Mouse (Mus musculus) thymus, postnatal 4 days (tissue): Measurements from ENCODE around the gene Rars2.
"Not testable (repeated sequence)": the region's sequence is repeated elsewhere in the genome, so short reads cannot be mapped to it uniquely, and the experiment has no call there.

Source experiments
- DNase-seq: peaks from one replicate; pipeline ENCODE4 v3.0.0; 2021

Rars2 gene

GRCm38 (mm10) chr4:34614630-34615094, at the start of gene Rars2, which contains the start of gene Orc3:
TSS of gene Rars2 (plus strand) at chr4:34614957.
TSS of gene Orc3 (minus strand) at chr4:34614944.
- DNase-seq: peak; percentile 95

DNA sequence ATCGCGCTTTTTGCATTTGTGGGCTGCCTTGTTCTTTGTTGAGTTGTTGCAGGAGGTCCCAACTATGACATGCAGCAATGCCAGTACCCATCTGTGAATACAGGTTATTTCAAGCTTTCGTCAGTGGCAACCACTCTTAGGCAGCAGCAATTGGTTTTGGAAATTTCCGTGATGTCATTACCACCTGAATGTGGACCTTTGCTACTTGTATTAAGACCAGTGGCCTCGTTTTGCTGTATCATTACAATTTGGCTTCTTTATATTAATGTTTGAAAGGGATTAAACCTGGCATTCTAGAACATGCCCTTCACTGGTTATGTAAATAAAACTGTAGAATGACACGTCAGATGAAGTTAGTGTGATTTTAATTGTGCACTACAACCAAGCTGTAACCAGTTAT, 48.5 kb upstream of the Rars2 start:
- no peak for DNase-seq

DNA sequence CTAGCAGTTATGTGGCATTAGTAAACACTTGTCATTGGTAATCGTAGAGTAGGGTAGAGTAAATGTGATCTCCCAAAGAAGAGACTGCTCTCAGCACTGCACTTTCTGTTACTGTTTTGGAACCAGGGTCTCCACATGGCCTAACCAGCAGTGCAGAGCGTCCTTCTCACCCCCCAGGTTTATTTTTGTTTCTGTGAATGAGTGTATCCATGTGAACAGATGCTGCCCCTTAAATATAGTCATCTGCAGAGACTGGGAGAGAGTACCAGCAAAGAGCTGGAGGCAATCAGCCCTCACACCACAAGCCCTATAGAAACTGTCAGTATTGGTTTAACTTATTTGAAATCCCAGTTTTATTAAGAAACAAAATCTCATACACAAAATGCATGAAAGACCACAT, 41.9 kb upstream of the Rars2 start:
- no peak for DNase-seq

DNA sequence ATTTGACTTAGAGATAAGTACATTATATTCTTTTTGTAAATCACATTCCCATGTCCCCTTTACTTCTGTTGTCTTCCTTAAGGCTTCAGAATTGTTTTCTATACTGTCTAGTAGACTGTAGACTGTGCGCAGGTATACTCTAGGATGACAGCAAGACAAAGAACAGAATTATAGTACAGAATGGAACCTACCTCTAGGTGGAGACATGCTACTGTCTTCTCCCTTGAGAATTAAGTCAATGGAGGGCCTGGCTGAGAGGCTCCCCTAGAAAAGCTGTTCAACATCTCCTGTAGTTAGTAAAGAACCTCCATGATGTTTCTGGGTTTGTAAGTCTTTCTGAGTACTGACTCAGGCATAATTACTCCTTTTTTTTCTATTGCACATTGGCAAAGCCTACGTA, 37.7 kb upstream of the Rars2 start:
- no peak for DNase-seq

- DNase-seq: no peak
Measured at GRCm38 (mm10) chr4:34579215-34579614, 35.5 kb upstream of the Rars2 start.

DNA sequence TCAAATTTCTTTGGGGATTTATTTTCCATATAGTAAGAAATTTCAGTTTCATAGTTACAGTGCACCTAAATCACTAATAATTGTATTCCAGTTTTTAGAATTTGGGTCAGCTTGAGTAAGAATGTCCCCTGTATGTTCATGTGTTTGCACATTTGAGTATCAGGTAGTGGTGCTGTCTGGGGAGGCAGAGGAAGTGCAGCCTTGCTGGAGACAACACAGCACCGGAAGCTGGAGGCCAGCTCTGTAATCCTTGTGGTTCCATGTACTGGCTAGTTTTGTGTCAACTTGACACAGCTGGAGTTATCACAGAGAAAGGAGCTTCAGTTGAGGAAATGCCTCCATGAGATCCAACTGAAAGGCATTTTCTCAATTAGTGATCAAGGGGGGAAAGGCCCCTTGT, 33.3 kb upstream of the Rars2 start:
- not testable (repeated sequence) for DNase-seq

GRCm38 (mm10) chr4:34581990-34582389, 32.8 kb upstream of the Rars2 start:
- DNase-seq: no peak

DNA sequence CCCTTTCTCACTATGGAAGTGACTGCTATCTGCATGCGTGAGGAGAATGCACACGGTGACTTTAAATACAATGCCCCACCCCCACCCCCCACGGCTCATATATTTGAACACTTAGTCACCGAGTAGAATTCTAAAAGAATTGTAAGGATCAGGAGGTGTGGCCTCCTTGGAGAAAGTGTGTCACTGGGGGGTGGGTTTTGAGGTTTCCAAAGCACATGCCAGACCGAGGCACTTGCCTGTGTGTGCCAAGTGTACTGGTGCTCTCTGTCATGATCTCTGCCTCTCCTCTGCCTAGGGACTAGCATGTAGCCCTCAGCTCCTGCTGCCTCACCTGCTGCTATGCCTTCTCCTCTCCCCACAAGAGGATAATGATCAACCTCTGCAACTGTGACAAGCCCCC, 32.3 kb upstream of the Rars2 start:
- no peak for DNase-seq

DNA sequence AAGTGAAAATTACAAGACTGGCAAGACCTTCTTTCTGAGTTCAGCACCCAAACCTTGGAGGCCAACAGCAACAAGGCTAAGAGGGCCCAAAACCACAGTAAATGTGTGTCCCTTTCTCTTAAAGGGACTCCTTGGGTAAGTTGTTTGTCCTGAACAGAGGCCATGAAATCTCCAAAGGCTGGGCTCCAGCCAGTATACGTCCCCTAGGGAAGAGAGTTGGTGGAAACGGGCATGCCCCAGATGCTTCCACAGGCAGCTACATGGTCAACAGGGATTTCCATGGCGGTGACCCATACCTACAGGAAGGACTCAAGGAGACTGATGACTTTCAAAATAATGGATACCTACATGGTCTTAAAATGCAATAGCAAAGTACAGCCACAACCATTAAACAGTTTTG, 31.3 kb upstream of the Rars2 start:
- no peak for DNase-seq

- DNase-seq: no peak
Measured at GRCm38 (mm10) chr4:34584871-34585607, 29.7 kb upstream of the Rars2 start.

- DNase-seq: no peak
Measured at GRCm38 (mm10) chr4:34603123-34603522, 11.6 kb upstream of the Rars2 start.

GRCm38 (mm10) chr4:34606658-34607057, 8.1 kb upstream of the Rars2 start:
- DNase-seq: no peak

DNA sequence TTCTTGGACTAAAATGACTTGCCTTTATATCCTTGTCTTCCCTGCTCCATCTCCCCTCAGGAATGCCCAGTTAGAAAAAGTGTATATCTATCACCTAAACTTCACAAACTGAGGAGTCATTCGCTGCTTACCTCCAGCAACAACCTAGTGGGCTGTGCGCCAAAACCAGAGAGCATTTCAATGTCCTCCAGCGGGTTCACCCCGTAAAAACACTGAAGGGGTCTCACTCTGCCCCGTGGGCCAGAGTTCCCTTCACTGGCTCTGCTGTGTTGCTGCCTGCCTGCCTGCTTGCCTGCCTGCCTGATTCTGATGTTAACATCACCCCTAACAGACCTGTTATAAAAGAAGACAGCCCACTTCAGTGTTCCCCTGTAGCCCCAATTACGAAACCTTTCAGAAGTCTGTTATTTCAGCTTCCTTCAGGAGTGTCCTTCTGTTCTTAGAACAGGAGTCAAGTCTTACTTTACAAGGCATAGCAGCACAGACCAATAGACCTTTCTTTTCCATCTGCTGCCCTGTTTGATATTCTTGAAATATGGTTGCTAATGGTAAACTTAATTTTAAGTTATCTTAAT, 1.1 kb upstream of the Rars2 start:
- no peak for DNase-seq

DNA sequence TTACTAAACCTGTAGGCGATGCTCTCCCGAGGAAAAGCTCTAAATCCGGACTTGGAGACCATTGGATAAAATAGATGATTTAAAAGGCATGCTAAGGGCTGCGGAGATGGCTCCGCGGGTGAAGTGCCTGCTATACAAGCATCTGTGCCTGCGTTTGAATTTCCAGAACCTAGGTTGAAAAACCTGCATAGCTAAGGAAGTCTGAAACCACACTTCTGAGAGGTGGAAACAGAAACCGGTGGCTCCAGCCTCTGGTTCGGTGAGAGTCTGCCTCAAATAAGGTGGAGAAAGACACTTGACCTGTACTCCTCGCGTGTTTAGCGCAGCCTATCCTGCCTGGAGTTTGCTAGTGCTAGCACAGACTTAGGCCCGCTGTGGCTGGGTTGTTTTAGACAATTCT, 546 bp downstream of the Rars2 start:
- DNase-seq: peak; percentile 23

DNA sequence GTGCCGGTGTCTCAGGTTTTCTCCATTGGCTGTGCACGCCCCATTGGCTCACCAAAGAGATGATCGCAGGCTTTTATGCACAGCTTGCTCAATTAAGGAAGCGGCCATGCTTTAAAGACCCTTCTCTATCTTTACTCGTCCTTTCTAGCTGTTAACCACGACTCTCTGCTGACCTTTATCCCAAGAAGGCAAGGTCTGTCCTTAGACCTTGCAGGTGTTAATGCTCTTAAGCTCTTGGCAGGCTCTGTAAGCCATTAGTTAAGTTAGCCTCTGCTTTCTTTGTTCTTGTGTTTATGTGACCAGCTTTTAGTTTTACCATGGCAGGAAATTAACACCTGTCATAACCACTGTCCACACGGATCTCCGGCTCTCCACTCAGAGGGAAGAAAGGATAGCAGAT, 1.4 kb downstream of the Rars2 start:
- no peak for DNase-seq

- no peak for DNase-seq
Measured at GRCm38 (mm10) chr4:34625556-34625955, 10.8 kb downstream of the Rars2 start.

DNA sequence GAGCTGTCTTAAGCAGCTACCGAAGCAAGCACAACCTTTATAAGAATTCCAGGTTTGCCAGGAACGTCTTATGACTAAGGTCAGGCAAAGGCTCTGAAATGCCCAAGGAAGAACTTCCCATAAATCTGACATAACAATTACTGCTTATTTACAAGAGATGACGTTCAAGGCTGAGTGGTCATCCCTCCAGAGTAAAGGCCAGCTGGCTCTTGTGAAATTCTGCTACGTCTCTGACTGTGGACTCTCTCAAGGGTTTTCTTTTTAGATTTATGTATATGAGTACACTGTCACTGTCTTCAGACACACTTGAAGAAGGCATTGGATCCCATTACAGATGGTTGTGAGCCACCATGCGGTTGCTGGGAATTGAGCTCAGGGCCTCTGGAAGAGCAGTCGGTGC, 11.6 kb downstream of the Rars2 start:
- no peak for DNase-seq

DNA sequence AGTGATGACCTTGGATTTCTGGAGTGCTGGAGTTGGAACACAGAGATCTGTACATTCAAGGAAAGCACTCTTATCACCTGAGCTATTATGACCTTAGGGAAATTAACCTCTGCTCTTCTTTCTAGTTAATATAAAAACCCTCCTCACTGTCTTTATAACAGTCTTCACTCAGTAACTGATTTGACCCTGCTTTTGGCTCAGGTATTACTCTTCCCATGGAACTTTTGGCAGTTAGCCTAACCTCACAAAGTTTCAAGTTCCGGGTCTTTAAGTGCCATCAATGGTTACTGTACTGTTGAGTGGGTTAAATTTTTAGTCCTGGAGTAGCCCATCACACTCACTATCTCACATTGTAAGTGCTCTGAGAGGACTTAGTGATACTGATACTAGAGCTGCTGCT, 15.2 kb downstream of the Rars2 start:
- DNase-seq: no peak

GRCm38 (mm10) chr4:34634129-34634528, 19.4 kb downstream of the Rars2 start:
- no peak for DNase-seq

- DNase-seq: no peak
Measured at GRCm38 (mm10) chr4:34636036-34636435, 21.3 kb downstream of the Rars2 start.

- no peak for DNase-seq
Measured at GRCm38 (mm10) chr4:34637386-34637785, 22.6 kb downstream of the Rars2 start.

- no peak for DNase-seq
Measured at GRCm38 (mm10) chr4:34637851-34638250, 23.1 kb downstream of the Rars2 start.

DNA sequence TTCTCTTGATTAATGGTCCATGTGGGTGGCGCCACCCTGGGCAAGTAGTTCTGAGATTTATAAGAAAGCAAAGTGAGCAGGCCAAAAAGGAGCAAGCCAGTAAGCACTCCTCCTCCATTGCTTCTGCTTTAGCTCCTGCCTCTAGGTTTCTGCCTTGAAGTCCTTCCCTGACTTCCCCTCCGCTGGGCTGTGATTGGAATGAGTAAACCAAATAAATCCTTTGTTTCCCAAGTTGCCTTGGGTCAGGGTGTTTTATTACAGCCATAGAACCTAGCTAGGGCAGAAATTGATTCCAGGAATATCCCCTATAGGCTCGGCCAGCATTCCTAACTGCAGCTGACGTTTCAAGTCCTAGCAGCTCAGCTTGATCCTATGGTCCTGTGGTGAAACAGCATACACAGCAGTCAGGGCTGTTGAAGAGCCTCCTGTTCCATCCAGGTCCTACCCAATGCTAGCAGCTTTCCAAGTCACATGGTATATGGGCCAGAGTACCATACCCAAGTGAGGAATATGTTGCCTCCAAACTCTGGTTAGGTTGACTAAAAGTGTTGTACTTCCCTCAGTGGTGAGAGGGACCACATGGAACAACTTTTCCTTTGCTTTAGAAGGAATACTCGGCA, 25.1 kb downstream of the Rars2 start:
- DNase-seq: no peak

- DNase-seq: no peak
Measured at GRCm38 (mm10) chr4:34640731-34641130, 26.0 kb downstream of the Rars2 start.
